Mouse (Mus musculus) embryonic facial prominence, embryonic 14.5 days (tissue): ENCODE results near the gene Dhrs1. TPM values are rescaled to one million over a fixed set of nuclear protein-coding genes. Genes with fewer than 3 reads are reported as not detected.

Experiments
- ATAC-seq: fragments of 200-750 bp; cut with Nextera tagmentation; 2 replicates; pipeline ENCODE4 v1.8.0; 2017; ENCODE audit warnings: low read depth, moderate number of reproducible peaks, moderate TSS enrichment
- DNase-seq: peaks from one replicate; pipeline ENCODE4 v3.0.0-alpha.2; 2015; ENCODE audit warnings: low spot score
- H3K27ac ChIP-seq: fragments of 300-500 bp; sonication (generic); replicated peaks from 2 replicates; pipeline ENCODE4 v1.5.1; 2014; ENCODE audit warnings: low read depth, mild to moderate bottlenecking, low read length, moderate library complexity
- H3K27me3 ChIP-seq: fragments of 300-500 bp; sonication (generic); replicated peaks from 2 replicates; pipeline ENCODE4 v1.6.1; 2014; ENCODE audit warnings: low read length; ENCODE audit not compliant: control insufficient read depth, insufficient read depth
- H3K36me3 ChIP-seq: fragments of 300-500 bp; sonication (generic); 2 replicates; pipeline ENCODE4 v1.6.1; 2014; ENCODE audit warnings: low read length, mixed read lengths; ENCODE audit not compliant: control insufficient read depth, insufficient read depth
- H3K4me1 ChIP-seq: fragments of 300-500 bp; sonication (generic); 2 replicates; pipeline ENCODE4 v1.6.1; 2014; ENCODE audit warnings: antibody characterized with exemption, low read length; ENCODE audit not compliant: control insufficient read depth, insufficient read depth
- H3K4me2 ChIP-seq: fragments of 300-500 bp; sonication (generic); 2 replicates; pipeline ENCODE4 v1.6.1; 2014; ENCODE audit warnings: low read depth, mild to moderate bottlenecking, low read length, moderate library complexity, mixed read lengths
- H3K4me3 ChIP-seq: fragments of 300-500 bp; sonication (generic); 2 replicates; pipeline ENCODE4 v1.5.1; 2014; ENCODE audit warnings: low read depth, mild to moderate bottlenecking, low read length
- H3K9ac ChIP-seq: fragments of 300-500 bp; sonication (generic); 2 replicates; pipeline ENCODE4 v1.6.1; 2014; ENCODE audit warnings: low read depth, mild to moderate bottlenecking, low read length, moderate library complexity, mixed read lengths
- H3K9me3 ChIP-seq: fragments of 300-500 bp; sonication (generic); 2 replicates; pipeline ENCODE4 v1.6.1; 2016; ENCODE audit warnings: low read length; ENCODE audit not compliant: control insufficient read depth
- WGBS: fragments of 180-500 bp; shearing (Covaris S2); extraction: QIAGEN DNeasy Blood & Tissue Kit; methylation state at CpG from one replicate; pipeline ENCODE4 v1.1.7; 2014; 5-methylcytosine and 5-hydroxymethylcytosine counted together
- polyA plus RNA-seq: library from polyadenylated mRNA; unstranded; fragments of >200 nt; fragmentation: Nextera tagmentation; extraction: Ambion mirVana; gene quantifications from 2 replicates; pipeline ENCODE4 v1.2.1, GENCODE M21; 2014

Gene Dhrs1
- polyA plus RNA-seq, 1 experiment from 2014 or later = 76.5 TPM

- Histone ChIP-seq H3K4me1 (no peaks in the 10 kb centered on the region), H3K9me3 (no peaks in the 10 kb centered on the region), H3K4me3 (no peak overlapping the region), H3K27me3 (no peaks in the 10 kb centered on the region), H3K9ac (no peak overlapping the region), H3K4me2 (no peak overlapping the region), H3K36me3 (no peaks in the 10 kb centered on the region), H3K27ac (no peak overlapping the region)
- WGBS = 65% methylated on average over 10 of the region's 10 CpGs
- ATAC-seq (no peak), DNase-seq (peak; percentile 39)
Observed at GRCm38 (mm10) chr14:55689433-55689832, 56.1 kb downstream of the Dhrs1 start.

Other genes with a start within 250 kb of the Dhrs1 start
- gene Cpne6, start 235.2 kb downstream of the Dhrs1 start, polyA plus RNA-seq = 3.7 and 5.2 TPM in 2 replicates
- not detected in 2 replicates for gene Nrl, start 220.7 kb downstream of the Dhrs1 start, polyA plus RNA-seq
- 28.1 and 32.7 TPM in 2 replicates for gene Pck2, start 205.4 kb downstream of the Dhrs1 start, polyA plus RNA-seq
- 55.1 and 57.7 TPM in 2 replicates for gene Dcaf11, start 185.7 kb downstream of the Dhrs1 start, polyA plus RNA-seq
- gene A730061H03Rik, start 185.3 kb downstream of the Dhrs1 start, polyA plus RNA-seq = 1.1 and 1.2 TPM in 2 replicates
- 36.5 and 46.9 TPM in 2 replicates for gene Fitm1, start 170.1 kb downstream of the Dhrs1 start, polyA plus RNA-seq
- gene Psme1, start 167.6 kb downstream of the Dhrs1 start, polyA plus RNA-seq = 119 and 123 TPM in 2 replicates
- gene Emc9, start 160.4 kb downstream of the Dhrs1 start, polyA plus RNA-seq = 9.9 and 12.6 TPM in 2 replicates
- gene Psme2, start 154.6 kb downstream of the Dhrs1 start, polyA plus RNA-seq = 249 TPM in 2 replicates
- 11.7 and 13.7 TPM in 2 replicates for gene Rnf31, start 154.0 kb downstream of the Dhrs1 start, polyA plus RNA-seq
- gene Irf9, start 142.1 kb downstream of the Dhrs1 start, polyA plus RNA-seq = 10.8 and 12.1 TPM in 2 replicates
- 2.0 and 2.3 TPM in 2 replicates for gene Rec8, start 127.7 kb downstream of the Dhrs1 start, polyA plus RNA-seq
- 127 and 134 TPM in 2 replicates for gene Ipo4, start 109.7 kb downstream of the Dhrs1 start, polyA plus RNA-seq
- 0.79 and 2.8 TPM in 2 replicates for gene Gm49378, start 107.8 kb downstream of the Dhrs1 start, polyA plus RNA-seq
- gene Tm9sf1, start 101.9 kb downstream of the Dhrs1 start, polyA plus RNA-seq = 106 and 108 TPM in 2 replicates
- 0.97 and 1.0 TPM in 2 replicates for gene Tssk4, start 95.5 kb downstream of the Dhrs1 start, polyA plus RNA-seq
- gene Mdp1, start 85.2 kb downstream of the Dhrs1 start, polyA plus RNA-seq = 42.6 and 48.3 TPM in 2 replicates
- gene Gmpr2, start 73.7 kb downstream of the Dhrs1 start, polyA plus RNA-seq = 49.6 and 54.8 TPM in 2 replicates
- gene Nedd8, start 73.6 kb downstream of the Dhrs1 start, polyA plus RNA-seq = 524 and 534 TPM in 2 replicates
- 32.2 and 36.2 TPM in 2 replicates for gene Tinf2, start 63.9 kb downstream of the Dhrs1 start, polyA plus RNA-seq
- 7.1 and 8.0 TPM in 2 replicates for gene Tgm1, start 31.8 kb downstream of the Dhrs1 start, polyA plus RNA-seq
- 20.7 and 20.9 TPM in 2 replicates for gene Rabggta, start 23.4 kb downstream of the Dhrs1 start, polyA plus RNA-seq
- 32.6 and 36.9 TPM in 2 replicates for gene Nop9, start within 50 bp of the Dhrs1 start, polyA plus RNA-seq
- gene Cideb, start 12.8 kb upstream of the Dhrs1 start, polyA plus RNA-seq = 0.33 and 0.59 TPM in 2 replicates
- gene Ltb4r2, start 15.7 kb upstream of the Dhrs1 start, polyA plus RNA-seq = 0.47 and 0.51 TPM in 2 replicates
- gene Ltb4r1, start 20.3 kb upstream of the Dhrs1 start, polyA plus RNA-seq = 0.24 and 0.56 TPM in 2 replicates
- 13.4 and 16.2 TPM in 2 replicates for gene Adcy4, start 38.4 kb upstream of the Dhrs1 start, polyA plus RNA-seq
- gene Ripk3, start 43.2 kb upstream of the Dhrs1 start, polyA plus RNA-seq = 32.0 and 35.3 TPM in 2 replicates
- 56.5 and 74.7 TPM in 2 replicates for gene Nfatc4, start 77.5 kb upstream of the Dhrs1 start, polyA plus RNA-seq
- gene Nynrin, start 108.3 kb upstream of the Dhrs1 start, polyA plus RNA-seq = 15.6 and 19.5 TPM in 2 replicates
- gene Cbln3, start 138.7 kb upstream of the Dhrs1 start, polyA plus RNA-seq = 0.25 and 0.50 TPM in 2 replicates
- gene Khnyn, start 139.3 kb upstream of the Dhrs1 start, polyA plus RNA-seq = 9.1 and 9.7 TPM in 2 replicates
- gene Sdr39u1, start 154.6 kb upstream of the Dhrs1 start, polyA plus RNA-seq = 56.9 and 71.5 TPM in 2 replicates
- 129 and 233 TPM in 2 replicates for gene Cma1, start 199.0 kb upstream of the Dhrs1 start, polyA plus RNA-seq
- gene Cma2, start 205.3 kb upstream of the Dhrs1 start, polyA plus RNA-seq = 0.21 TPM in 1 of 2 replicates, not detected in the other